Mouse (Mus musculus) adipocyte (in vitro differentiated cells): ENCODE measurements around the gene Lrp4.
A peak's percentile ranks its signal among the peaks of the same experiment; 100 is the strongest.

Experiments used
- DNase-seq: peaks from one replicate; pipeline ENCODE4 v3.0.0-alpha.2; 2016; ENCODE audit warnings: low spot score

Lrp4 gene

DNA sequence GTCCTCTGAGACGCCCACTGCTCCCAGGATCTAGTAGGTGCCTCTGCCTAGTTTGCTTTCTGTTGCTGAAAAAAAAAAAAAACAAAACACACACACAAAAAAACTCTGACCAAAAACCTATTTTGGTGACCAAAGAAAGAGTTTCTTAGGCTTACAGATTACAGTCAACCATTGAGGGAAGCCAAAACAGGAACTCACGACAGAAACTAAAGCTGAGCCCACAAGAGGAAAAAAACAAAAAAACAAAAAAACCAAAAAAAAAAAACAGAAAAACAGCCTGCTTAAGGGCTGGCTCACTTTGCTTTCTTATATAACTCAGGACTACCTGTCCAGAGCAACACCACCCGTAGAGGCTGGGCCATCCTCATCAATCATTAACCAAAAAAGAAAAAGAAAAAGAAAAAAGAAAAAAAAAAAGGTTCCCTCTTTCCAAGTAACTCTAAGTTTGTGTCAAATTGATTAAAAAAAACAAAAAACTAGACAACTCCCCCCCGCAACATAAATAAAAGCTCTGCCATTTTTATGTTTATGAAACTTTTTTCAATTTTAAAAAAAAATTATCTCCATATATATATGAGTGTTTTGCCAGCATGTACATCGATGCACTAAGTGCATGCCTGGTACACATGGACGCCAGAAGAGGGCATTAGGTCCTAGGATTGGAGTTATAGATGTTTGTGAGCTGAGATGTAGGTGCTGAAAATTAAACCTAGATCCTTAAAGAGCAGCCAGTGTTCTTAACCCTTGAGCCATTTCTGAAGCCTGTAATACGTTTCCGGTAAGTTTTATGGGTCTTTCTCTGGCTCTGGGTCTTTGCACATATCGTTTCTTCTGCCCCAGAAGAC lies 3.9 kb upstream of the Lrp4 start:
- no peak for DNase-seq

- DNase-seq = no peak
These were observed 2.9 kb upstream of the Lrp4 start for GRCm38 (mm10) chr2:91454434-91454833.

DNA sequence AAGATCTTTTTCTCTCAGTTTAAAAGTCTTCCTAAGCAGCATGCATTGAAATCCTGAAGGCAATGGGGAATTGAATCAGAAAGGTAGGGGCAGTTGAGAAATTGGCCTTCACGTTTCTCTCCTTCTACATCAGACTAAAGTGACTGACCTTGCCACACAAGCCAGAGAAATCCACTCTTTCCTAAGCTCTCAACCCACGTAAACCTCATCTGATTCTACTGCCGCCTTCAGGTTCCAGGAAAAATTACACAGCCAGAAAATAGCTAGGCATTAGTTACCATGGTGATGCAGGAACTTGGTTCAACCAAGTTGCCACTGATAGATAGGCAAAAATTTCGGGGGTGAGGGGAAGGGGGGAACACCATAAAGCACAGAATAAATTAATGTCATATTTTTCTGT lies 1.5 kb upstream of the Lrp4 start:
- DNase-seq = peak; percentile 79

- DNase-seq = no peak
These were observed 715 bp upstream of the Lrp4 start for GRCm38 (mm10) chr2:91456491-91457100.

- DNase-seq = no peak
These were observed 443 bp downstream of the Lrp4 start for GRCm38 (mm10) chr2:91457656-91458251.

DNA sequence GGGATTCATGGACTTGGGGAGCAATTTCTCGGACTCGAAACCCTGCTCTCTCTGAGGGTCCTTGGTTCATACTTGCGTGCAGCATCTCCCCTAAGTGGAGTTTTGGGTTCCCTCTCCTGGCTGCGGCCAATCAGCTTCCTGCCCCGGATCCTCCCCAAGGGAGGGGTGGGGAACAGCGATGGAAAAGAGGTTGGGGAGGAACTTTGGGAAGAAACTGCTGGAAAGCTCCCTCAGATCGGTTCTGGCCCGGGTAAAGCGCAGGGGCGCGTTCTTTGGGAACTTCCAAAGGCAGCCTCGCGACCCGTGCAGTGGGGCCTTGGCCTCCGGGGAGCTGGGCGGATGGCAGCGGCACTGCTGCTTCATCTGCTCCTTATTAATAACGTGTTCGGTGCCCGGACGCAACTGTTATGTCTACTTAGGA lies 951 bp downstream of the Lrp4 start:
- DNase-seq = no peak

DNA sequence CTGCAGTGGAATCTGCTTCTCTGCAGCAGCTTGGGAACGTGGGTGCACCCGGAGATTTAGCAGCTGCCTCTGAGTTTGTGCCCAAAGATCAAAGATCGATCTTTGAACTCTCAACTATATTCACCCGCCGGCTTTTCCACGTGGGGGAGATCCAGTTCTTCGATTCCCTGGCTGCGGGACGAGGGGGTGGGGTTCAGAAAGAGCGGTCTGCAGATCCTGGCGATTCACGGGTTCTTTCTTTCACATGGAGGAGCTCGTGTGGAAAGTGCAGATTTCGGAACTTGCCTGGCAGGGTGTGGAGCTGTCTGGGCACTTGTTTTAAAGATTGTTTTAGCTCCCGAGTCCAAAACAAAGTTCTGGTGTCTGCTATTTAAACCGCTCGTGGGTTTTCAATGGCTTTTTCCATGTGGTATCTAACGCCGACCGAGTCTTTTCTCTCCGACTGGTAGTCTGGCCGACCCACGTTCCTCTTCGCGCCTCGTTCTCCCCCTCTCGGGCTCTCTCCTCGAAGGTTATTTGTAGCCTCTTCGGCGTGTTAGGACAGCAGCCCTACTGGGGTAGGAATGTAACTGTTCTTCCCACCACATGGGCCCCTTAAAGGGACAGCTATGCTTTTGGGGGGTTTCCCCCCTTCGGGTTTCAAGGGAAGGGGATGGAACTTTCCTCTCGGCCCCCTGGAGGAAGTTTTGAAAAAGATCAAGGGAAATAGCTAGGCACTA lies 1.5 kb downstream of the Lrp4 start:
- DNase-seq = peak; percentile 15

- no peak for DNase-seq
These were observed 2.8 kb downstream of the Lrp4 start for GRCm38 (mm10) chr2:91460076-91460475.

- no peak for DNase-seq
These were observed 3.5 kb downstream of the Lrp4 start for GRCm38 (mm10) chr2:91460771-91461170.

DNA sequence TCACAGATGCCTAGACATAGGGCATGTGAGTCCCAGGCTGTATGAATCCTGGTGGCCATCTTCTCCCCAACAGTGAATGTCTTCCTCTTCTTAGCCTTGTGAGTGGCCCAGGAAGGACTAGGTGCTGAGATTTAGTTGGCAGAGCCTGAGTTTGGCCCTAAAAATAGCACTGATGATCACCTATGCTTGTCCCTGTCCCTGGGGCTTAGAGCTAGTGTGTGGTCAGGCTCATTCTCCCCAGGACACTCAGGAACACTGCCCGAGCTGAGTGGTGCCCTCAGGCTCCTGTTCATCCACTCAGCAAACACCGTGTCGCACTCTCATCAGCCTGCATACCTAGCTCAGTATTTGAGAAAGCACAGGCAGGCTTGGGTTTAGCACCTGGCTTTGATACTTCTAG lies 4.0 kb downstream of the Lrp4 start:
- no peak for DNase-seq

DNA sequence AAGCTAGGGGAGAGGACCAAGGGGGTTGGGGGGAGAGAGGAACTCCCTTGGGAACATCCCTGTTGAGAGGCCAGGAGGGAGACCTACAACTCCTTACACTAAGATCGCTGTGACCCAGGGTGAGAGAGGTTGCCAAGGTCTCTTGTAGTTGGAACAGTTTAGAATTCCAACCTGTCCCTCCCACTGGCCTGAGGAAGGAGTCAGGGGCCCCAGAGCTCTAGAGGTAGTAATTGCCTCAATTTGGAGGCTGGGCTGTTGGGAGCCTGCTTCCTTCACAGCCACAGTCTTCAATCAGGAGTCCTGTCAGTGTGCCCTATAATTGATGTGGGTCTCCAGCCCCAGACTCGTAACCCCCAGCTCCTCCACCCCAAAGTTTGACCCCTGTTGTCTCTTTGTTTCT lies 4.9 kb downstream of the Lrp4 start:
- DNase-seq = no peak

DNA sequence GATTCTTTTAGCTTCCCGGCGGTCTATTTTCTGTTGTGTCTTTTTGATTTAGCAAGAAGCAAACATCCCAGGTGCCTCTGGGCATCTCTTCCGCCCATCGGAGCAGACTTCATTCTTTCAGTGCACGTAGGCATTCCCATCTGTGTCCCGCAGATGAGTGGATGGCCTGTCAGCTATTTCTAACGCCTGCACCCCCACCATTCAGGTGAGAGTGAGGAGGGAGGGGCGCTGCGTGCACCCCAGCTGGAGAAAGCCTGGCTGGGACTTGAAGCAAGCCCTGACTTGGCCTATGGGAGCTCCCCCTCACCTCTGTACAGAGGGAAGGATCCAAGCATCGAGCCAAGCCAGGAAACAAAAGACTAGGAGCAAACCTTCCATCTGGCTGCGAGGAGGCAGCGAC lies 5.4 kb downstream of the Lrp4 start:
- DNase-seq = no peak

GRCm38 (mm10) chr2:91465934-91466333 lies 8.6 kb downstream of the Lrp4 start:
- no peak for DNase-seq

GRCm38 (mm10) chr2:91467613-91468012 lies 10.3 kb downstream of the Lrp4 start:
- no peak for DNase-seq

- no peak for DNase-seq
These were observed 12.8 kb downstream of the Lrp4 start for GRCm38 (mm10) chr2:91470055-91470647.

DNA sequence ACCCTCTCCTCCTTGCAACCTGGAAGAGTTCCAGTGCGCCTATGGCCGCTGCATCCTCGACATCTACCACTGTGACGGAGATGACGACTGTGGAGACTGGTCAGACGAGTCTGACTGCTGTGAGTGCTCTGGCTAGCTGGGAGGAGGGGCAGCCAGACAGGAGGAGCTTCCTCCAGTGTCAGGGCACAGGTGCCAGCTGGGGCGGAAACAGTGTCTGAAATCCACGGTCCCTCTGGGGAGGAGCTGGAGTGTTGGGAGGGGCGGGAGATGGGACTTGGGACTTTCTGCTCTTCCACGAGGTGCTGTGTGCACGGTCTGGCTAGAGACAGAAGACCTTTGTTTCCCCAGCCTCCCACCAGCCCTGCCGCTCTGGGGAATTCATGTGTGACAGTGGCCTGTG lies 17.0 kb downstream of the Lrp4 start:
- DNase-seq = no peak

DNA sequence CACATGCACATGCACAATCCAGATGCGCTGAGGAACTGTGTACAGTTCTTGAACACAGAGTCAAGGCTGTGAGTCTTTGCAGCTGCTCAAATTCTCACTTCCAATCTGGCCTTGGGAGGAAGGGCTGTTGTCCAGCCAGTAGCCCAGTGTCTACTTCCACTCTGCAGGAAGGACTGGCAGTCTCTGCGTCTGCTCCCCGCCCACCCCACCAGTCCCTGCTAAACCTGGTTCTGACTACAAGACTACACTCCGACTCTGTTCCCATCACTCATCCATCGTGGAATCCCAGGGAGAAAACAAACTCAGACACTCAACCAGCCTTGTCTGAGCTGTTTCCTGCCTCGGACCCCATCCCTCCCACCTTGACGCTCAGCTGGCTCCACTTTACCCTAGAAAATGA lies 18.5 kb downstream of the Lrp4 start:
- DNase-seq = no peak

- peak; percentile 55 for DNase-seq
These were observed 18.9 kb downstream of the Lrp4 start for GRCm38 (mm10) chr2:91476251-91476661.

- no peak for DNase-seq
These were observed 19.5 kb downstream of the Lrp4 start for GRCm38 (mm10) chr2:91476841-91477240.

GRCm38 (mm10) chr2:91480399-91480801 lies 23.1 kb downstream of the Lrp4 start:
- no peak for DNase-seq

DNA sequence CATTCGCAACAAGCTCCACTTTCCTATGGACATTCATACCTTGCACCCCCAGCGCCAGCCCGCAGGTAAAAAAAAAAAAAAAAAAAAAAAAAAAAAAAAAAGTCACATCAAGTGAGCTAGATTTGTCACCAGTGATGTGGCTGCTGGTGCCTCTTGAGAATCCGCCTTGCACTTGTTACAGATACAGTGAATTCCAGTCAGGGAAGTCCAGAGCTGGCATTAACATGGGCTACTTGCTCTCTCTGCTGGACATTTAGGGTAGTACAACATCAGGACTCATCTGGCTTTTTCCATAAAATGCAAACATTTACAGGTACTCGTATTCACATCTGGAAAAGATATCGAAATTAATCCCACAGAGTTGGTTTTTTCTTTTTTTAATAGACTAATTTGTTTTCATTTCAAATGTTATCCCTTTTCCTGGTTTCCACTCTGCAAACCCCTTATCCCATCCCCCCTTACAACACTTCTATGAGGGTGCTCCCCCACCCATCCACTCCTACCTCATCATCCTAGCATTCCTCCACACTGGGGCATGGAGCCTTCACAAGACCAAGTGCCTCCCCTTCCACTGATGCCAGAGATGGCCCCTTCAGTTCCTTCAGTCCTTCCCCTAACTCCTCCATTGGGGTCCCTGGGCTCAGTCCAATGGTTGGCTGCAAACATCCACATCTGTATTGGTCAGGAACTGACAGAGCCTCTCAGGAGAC lies 23.6 kb downstream of the Lrp4 start:
- peak; percentile 90 for DNase-seq

GRCm38 (mm10) chr2:91484698-91485097 lies 27.4 kb downstream of the Lrp4 start:
- no peak for DNase-seq
